In the genomic region with DNA sequence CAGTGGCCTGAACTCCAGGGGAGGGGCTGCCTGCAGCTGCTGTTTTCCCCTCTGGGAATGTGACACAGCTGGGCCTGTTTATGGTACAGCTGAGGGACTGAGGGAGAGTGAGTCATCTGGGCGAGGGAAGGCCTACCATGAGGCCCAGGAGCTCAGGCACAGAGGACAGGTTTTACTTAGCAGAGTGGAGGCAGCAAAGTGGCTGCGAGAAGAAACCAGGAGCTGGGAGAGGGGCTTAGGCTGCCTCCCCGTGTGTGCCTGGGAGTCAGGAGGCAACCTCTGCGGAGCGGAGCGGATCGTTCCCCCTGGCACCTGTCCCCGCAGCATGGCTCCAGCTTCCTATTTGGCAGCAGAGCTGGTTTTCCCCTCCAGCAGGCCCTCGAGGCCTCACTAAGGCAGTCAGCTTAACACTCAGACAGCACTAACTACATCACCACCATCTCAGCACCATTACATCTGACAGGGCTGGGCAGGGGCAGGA, we compare ENCODE assay signal across 7 mouse cellular contexts. TPM values are rescaled to one million over a fixed set of nuclear protein-coding genes. Genes with fewer than 3 reads are reported as not detected.
A peak's percentile ranks its signal among the peaks of the same experiment; 100 is the strongest.
DNase-seq lines count a peak whose midpoint lies in the region; ATAC-seq lines count a peak whose summit lies in the region.

No protein-coding gene starts in this region.

- no peak overlapping the region for H3K4me3 ChIP-seq in embryonic facial prominence, embryonic 11.5 days (ENCODE audit: low read depth, low read length)
- H3K4me3 ChIP-seq in heart, embryonic 11.5 days (ENCODE audit: low read depth, low read length): no peak overlapping the region
- H3K4me3 ChIP-seq in limb, embryonic 12.5 days (replicated peaks): no peak overlapping the region

- H3K9ac ChIP-seq in embryonic facial prominence, embryonic 11.5 days (replicated peaks; ENCODE audit: low read length): peak overlapping the region; percentile 25; the same call in 1 of the 2 replicates
- H3K9ac ChIP-seq in heart, embryonic 11.5 days (ENCODE audit: low read depth, low read length): 0 out of 2 replicates have a peak overlapping the region, but pooled peaks have one; percentile 10
- H3K9ac ChIP-seq in limb, embryonic 12.5 days (replicated peaks): 0 out of 2 replicates have a peak overlapping the region, but pooled peaks have one; percentile 4

- H3K4me1 ChIP-seq in embryonic facial prominence, embryonic 11.5 days (ENCODE audit: control insufficient read depth, insufficient read depth, low read length): peaks cover 10% of the 10 kb centered on the region; the same call in 1 of the 2 replicates
- H3K4me1 ChIP-seq in heart, embryonic 11.5 days (ENCODE audit: control insufficient read depth, insufficient read depth, low read length): peaks cover 23% of the 10 kb centered on the region
- peaks cover 40% of the 10 kb centered on the region for H3K4me1 ChIP-seq in limb, embryonic 12.5 days (replicated peaks)

- no peaks in the 10 kb centered on the region for H3K36me3 ChIP-seq in embryonic facial prominence, embryonic 11.5 days (replicated peaks; ENCODE audit: control insufficient read depth, insufficient read depth, low read depth, low read length)
- H3K36me3 ChIP-seq in heart, embryonic 11.5 days (ENCODE audit: control insufficient read depth, insufficient read depth, low read length): no peaks in the 10 kb centered on the region
- H3K36me3 ChIP-seq in limb, embryonic 12.5 days: no peaks in the 10 kb centered on the region

- peak; percentile 53 for DNase-seq in right cerebral cortex, postnatal 25 days
- no peak for DNase-seq in right cerebral cortex, postnatal 10 days (ENCODE audit: low spot score in 2 of 2)
- DNase-seq in embryonic facial prominence, embryonic 11.5 days (ENCODE audit: low spot score): peak; percentile 31
- no peak for DNase-seq in thymus, postnatal 10 days (ENCODE audit: low spot score in 2 of 2)
- DNase-seq in adrenal gland, postnatal 4 days (ENCODE audit: low spot score in 2 of 2): no peak

- no peaks in the 10 kb centered on the region for H3K27me3 ChIP-seq in embryonic facial prominence, embryonic 11.5 days (ENCODE audit: control insufficient read depth, insufficient read depth, low read length)
- no peaks in the 10 kb centered on the region for H3K27me3 ChIP-seq in heart, embryonic 11.5 days (ENCODE audit: control insufficient read depth, insufficient read depth, low read length)
- H3K27me3 ChIP-seq in limb, embryonic 12.5 days: no peaks in the 10 kb centered on the region

- WGBS in embryonic facial prominence, embryonic 11.5 days: 68% methylated on average over 9 of the region's 9 CpGs
- 58% methylated on average over 9 of the region's 9 CpGs for WGBS in heart, embryonic 11.5 days (ENCODE audit: insufficient replicate concordance)
- WGBS in limb, embryonic 12.5 days: 54% methylated on average over 9 of the region's 9 CpGs

- no peak overlapping the region for H3K4me2 ChIP-seq in embryonic facial prominence, embryonic 11.5 days (ENCODE audit: low read depth, low read length)
- no peak overlapping the region for H3K4me2 ChIP-seq in heart, embryonic 11.5 days
- no peak overlapping the region for H3K4me2 ChIP-seq in limb, embryonic 12.5 days

- ATAC-seq in embryonic facial prominence, embryonic 11.5 days (replicated peaks; ENCODE audit: insufficient number of reproducible peaks, low FRiP score, low TSS enrichment, low read depth): no peak
- ATAC-seq in heart, embryonic 11.5 days (replicated peaks; ENCODE audit: insufficient number of reproducible peaks, low FRiP score, low TSS enrichment): no peak
- 0 out of 2 replicates have a peak, but pooled peaks have one; percentile 44 for ATAC-seq in limb, embryonic 12.5 days (ENCODE audit: insufficient number of reproducible peaks, insufficient read depth, low FRiP score, low TSS enrichment, low read depth)

- no peak overlapping the region for H3K27ac ChIP-seq in embryonic facial prominence, embryonic 11.5 days (replicated peaks; ENCODE audit: low read depth, low read length)
- H3K27ac ChIP-seq in heart, embryonic 11.5 days (ENCODE audit: low read depth, low read length): no peak overlapping the region
- H3K27ac ChIP-seq in limb, embryonic 12.5 days: peak overlapping the region; percentile 82

- no peaks in the 10 kb centered on the region for H3K9me3 ChIP-seq in embryonic facial prominence, embryonic 11.5 days (replicated peaks; ENCODE audit: control insufficient read depth, low read length)
- H3K9me3 ChIP-seq in heart, embryonic 11.5 days (replicated peaks; ENCODE audit: control insufficient read depth, low read length): no peaks in the 10 kb centered on the region
- H3K9me3 ChIP-seq in limb, embryonic 12.5 days: no peaks in the 10 kb centered on the region

RNA-seq across cellular contexts. Expression of a gene that starts 20.5 kb away (rescaled TPM):
- polyA plus RNA-seq in embryonic facial prominence, embryonic 11.5 days (2014; fragmentation: Nextera tagmentation; extraction: Ambion mirVana): 2.6 and 3.2 TPM in 2 replicates
- polyA plus RNA-seq in heart, embryonic 11.5 days (2014; fragmentation: Nextera tagmentation; extraction: Ambion mirVana): 2.7 and 4.2 TPM in 2 replicates
- 3.7 and 4.2 TPM in 2 replicates for polyA plus RNA-seq in limb, embryonic 12.5 days (2016; fragmentation: Nextera tagmentation; extraction: Ambion mirVana)
- 10 to 100 TPM; 24.2 to 33.0 TPM for total RNA-seq in adrenal gland, postnatal 4 days (2021)

RNA-seq across cellular contexts. Expression of a gene that starts 35.9 kb away (rescaled TPM):
- polyA plus RNA-seq in embryonic facial prominence, embryonic 11.5 days (2014; fragmentation: Nextera tagmentation; extraction: Ambion mirVana): 83.0 and 84.2 TPM in 2 replicates
- polyA plus RNA-seq in heart, embryonic 11.5 days (2014; fragmentation: Nextera tagmentation; extraction: Ambion mirVana): 57.1 and 59.7 TPM in 2 replicates
- 80.8 and 89.5 TPM in 2 replicates for polyA plus RNA-seq in limb, embryonic 12.5 days (2016; fragmentation: Nextera tagmentation; extraction: Ambion mirVana)
- 100 to 1,000 TPM; 120 to 135 TPM for total RNA-seq in adrenal gland, postnatal 4 days (2021)

RNA-seq across cellular contexts. Expression of a gene that starts 38.7 kb away (rescaled TPM):
- polyA plus RNA-seq in embryonic facial prominence, embryonic 11.5 days (2014; fragmentation: Nextera tagmentation; extraction: Ambion mirVana): 2.7 and 3.3 TPM in 2 replicates
- 7.6 and 8.7 TPM in 2 replicates for polyA plus RNA-seq in heart, embryonic 11.5 days (2014; fragmentation: Nextera tagmentation; extraction: Ambion mirVana)
- polyA plus RNA-seq in limb, embryonic 12.5 days (2016; fragmentation: Nextera tagmentation; extraction: Ambion mirVana): 5.4 and 6.0 TPM in 2 replicates
- 10 to 100 TPM; 13.8 to 14.4 TPM for total RNA-seq in adrenal gland, postnatal 4 days (2021)

RNA-seq across cellular contexts. Expression of a gene that starts 42.1 kb away (rescaled TPM):
- polyA plus RNA-seq in embryonic facial prominence, embryonic 11.5 days (2014; fragmentation: Nextera tagmentation; extraction: Ambion mirVana): 0.18 and 0.27 TPM in 2 replicates
- 0.94 and 2.0 TPM in 2 replicates for polyA plus RNA-seq in heart, embryonic 11.5 days (2014; fragmentation: Nextera tagmentation; extraction: Ambion mirVana)
- 0.26 and 0.67 TPM in 2 replicates for polyA plus RNA-seq in limb, embryonic 12.5 days (2016; fragmentation: Nextera tagmentation; extraction: Ambion mirVana)
- total RNA-seq in adrenal gland, postnatal 4 days (2021): 1 to 10 TPM; 7.7 to 8.5 TPM

Comparison
In these comparisons a context has a peak if more than half of its experiments do, and no peak if none do; other contexts are left out.
1. DNase-seq: peak in right cerebral cortex, postnatal 25 days (single experiment) and embryonic facial prominence, embryonic 11.5 days (single experiment); none in right cerebral cortex, postnatal 10 days (0 of 2), thymus, postnatal 10 days (0 of 2) and adrenal gland, postnatal 4 days (0 of 2).
2. Peak in every context shown above with its lines, with median percentiles within 50 percentile points of each other: H3K9ac ChIP-seq.